Mouse (Mus musculus): ENCODE results near the gene Pusl1.

DNA sequence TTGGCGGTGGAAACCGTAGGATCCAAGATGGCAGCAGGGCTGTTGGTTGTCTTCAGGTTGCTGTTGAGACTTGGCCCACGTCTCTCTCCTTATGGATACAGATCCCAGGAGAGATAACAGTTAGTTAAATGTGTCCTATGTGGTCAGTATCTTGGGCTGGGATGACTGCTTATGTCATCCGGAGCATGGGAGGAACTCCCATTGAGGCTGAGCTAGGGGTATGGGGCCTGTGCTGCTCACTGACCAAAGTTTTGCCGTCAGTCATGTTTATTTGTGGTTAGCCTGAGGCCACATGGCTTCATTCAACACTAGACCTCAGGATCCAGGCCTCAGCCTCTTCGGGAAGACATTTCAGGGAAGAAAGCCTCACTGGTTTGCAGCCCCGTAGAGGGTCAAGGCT is 20.2 kb downstream of the Pusl1 start:
- TF ChIP-seq CTCF (IDR thresholded peaks at IDR 0.05; ENCODE audit: low read depth, low read length) (no peak), TAL1 (conservative IDR thresholded peaks at IDR 0.05; ENCODE audit: low read depth, low read length) (no peak)
